Mouse (Mus musculus) testis, adult 2 months (tissue): ENCODE data around the gene Adam23. TPM values are rescaled to one million over a fixed set of nuclear protein-coding genes. Genes with fewer than 3 reads are reported as not detected.

ENCODE experiments used
- H3K27ac ChIP-seq: fragments of 200-500 bp; 2 replicates; pipeline ENCODE4 v1.5.1; 2012; ENCODE audit warnings: low read depth, low read length; ENCODE audit not compliant: control insufficient read depth, insufficient read depth
- H3K27me3 ChIP-seq: fragments of 200-500 bp; 2 replicates; pipeline ENCODE4 v1.6.1; 2012; ENCODE audit warnings: mild to moderate bottlenecking, low read length, moderate library complexity; ENCODE audit not compliant: control insufficient read depth, insufficient read depth
- H3K36me3 ChIP-seq: fragments of 200-500 bp; 2 replicates; pipeline ENCODE4 v1.6.1; 2012; ENCODE audit warnings: mild to moderate bottlenecking, low read length; ENCODE audit not compliant: control insufficient read depth, insufficient read depth
- H3K4me1 ChIP-seq: fragments of 200-500 bp; 2 replicates; pipeline ENCODE4 v1.6.1; 2012; ENCODE audit warnings: low read length; ENCODE audit not compliant: control insufficient read depth, insufficient read depth
- H3K4me3 ChIP-seq: fragments of 200-500 bp; 2 replicates; pipeline ENCODE4 v1.5.1; 2012; ENCODE audit warnings: low read depth, mild to moderate bottlenecking, low read length, moderate library complexity, mixed read lengths; ENCODE audit not compliant: control insufficient read depth
- CTCF ChIP-seq: fragments of 200-500 bp; IDR thresholded peaks from 2 replicates; pipeline ENCODE4 v1.5.1; 2012; ENCODE audit warnings: low read depth, mild to moderate bottlenecking, inconsistent platforms, low read length, moderate library complexity; ENCODE audit not compliant: control insufficient read depth, insufficient read depth, insufficient replicate concordance
- POLR2A ChIP-seq: fragments of 200-500 bp; IDR thresholded peaks from 2 replicates; pipeline ENCODE4 v1.6.1; 2012; ENCODE audit warnings: low read depth, mild to moderate bottlenecking, inconsistent platforms, low read length, moderate library complexity; ENCODE audit not compliant: control insufficient read depth
- polyA plus RNA-seq: library from polyadenylated mRNA; depleted of rRNA; stranded (reverse); fragments of >200 nt; gene quantifications from 2 replicates; pipeline ENCODE4 v1.2.3, GENCODE M21; 2012

Adam23 gene
- polyA plus RNA-seq, 1 experiment, result 1.8 TPM

DNA sequence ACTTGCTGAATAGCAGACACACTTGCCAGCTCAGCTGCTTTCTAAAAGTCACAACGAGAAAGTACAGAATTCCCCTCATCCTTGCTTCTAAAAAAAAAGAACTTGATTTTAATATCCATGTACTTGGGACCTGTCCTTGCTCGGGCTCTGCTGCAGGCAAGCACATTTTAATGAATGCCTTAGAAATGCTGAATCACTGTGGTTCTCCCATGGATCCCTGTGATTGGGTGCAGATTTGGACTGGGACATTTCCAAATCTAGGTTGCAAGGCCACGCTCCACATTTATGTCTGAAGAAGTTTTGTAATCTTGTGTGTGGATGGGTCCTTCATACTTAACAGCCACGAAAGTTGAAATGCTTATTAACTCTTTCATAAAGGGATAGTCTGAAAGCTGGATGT, 4.4 kb downstream of the Adam23 start:
- TF ChIP-seq CTCF (no peak), POLR2A (no peak)
- Histone ChIP-seq H3K27ac (no peak overlapping the region), H3K27me3 (no peaks in the 10 kb centered on the region), H3K36me3 (no peaks in the 10 kb centered on the region), H3K4me3 (no peak overlapping the region), H3K4me1 (peaks cover 9% of the 10 kb centered on the region)

DNA sequence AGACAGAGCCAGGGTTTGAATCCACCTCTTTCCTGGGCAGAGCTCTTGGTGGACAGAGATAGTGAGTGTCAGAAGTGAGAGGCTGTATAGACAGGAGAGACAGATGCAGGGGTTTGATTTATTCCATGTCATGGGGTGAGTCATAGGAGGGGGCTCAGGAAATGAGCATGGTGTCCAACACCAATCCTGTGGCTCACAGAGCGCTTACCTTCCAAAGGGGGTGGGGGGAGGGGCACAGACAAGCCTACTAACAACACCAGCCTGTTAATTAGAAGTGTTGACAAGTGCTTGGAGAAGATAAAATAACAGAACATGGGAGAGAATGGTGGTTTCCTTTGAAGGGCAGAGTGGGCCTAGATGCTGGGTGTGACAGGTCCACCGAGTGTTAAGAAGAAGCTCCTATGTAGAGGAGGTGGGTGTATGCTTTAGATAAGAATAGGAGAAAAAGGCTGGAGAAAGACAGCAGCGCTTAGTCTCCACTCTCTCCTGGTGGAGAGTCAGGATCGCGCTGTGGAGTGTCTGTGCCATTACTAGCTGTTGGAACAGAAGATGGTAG, 7.7 kb downstream of the Adam23 start:
- H3K36me3 ChIP-seq, result no peaks in the 10 kb centered on the region
- no peak for TF ChIP-seq POLR2A
- TF ChIP-seq CTCF, result no peak

DNA sequence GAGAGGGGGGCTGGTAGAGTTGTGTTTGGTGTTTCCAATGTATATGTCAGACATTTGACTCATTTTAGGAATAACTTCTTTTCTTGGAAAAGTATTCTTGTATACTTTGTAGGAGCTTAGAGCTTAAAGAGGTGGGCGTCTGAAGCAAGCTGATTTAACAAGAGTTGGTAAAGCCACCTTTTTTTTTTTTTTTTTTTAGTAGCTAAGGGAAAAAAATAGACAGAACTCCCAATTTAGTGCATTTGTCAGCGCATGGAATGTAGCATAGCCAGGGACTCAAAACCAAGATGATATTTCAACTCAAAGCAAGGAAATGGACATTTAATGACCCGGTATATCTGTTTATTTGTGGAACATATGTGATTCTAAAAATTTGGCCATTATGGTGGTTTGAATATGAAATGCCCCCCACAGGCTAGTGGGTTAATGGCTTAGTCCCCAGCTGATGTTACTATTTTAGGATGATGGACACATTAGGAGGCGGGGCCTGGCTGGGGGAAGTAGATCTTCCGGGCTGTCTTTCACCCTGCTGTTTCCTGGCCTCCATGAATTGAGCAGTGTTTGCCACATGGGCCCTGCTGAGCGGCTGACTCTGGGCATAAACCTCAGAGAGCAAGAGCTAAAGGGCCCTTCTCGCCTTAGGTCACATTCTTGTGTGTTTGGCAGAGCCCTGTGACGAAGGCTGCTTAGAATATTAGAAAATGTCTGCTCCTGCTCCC, 12.3 kb downstream of the Adam23 start:
- H3K4me3 ChIP-seq, result no peak overlapping the region
- H3K27ac ChIP-seq, result no peak overlapping the region
- H3K4me1 ChIP-seq, result no peaks in the 10 kb centered on the region
- no peaks in the 10 kb centered on the region for H3K27me3 ChIP-seq
- TF ChIP-seq CTCF (no peak), POLR2A (no peak)
- H3K36me3 ChIP-seq, result no peaks in the 10 kb centered on the region

More for the DNA sequence above, 7.7 kb downstream of the Adam23 start:
- no peaks in the 10 kb centered on the region for H3K27me3 ChIP-seq
- no peaks in the 10 kb centered on the region for H3K4me1 ChIP-seq
- H3K27ac ChIP-seq, result no peak overlapping the region
- no peak overlapping the region for H3K4me3 ChIP-seq

DNA sequence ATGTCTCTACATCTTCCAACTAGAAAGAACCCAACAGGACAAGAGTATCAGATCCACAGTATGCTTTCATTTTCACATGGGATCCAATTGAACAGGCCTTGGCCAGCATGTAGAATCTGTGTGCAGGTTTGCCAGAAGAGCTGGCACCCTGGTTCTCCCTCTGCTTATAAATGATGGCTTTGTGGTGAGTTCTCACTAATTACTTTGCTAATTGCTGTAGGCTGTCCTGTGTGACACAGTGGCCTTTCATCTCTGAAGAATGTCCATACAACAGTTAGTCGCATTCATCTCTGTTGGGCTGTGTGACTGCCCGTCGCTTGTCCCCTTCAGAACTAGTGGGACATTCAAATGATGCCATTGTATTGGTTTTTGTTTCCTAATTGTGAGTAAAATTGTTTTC, 13.5 kb downstream of the Adam23 start:
- H3K27me3 ChIP-seq, result no peaks in the 10 kb centered on the region
- no peak overlapping the region for H3K27ac ChIP-seq
- TF ChIP-seq CTCF, result no peak
- TF ChIP-seq POLR2A, result no peak
- no peaks in the 10 kb centered on the region for H3K4me1 ChIP-seq
- no peaks in the 10 kb centered on the region for H3K36me3 ChIP-seq
- no peak overlapping the region for H3K4me3 ChIP-seq

DNA sequence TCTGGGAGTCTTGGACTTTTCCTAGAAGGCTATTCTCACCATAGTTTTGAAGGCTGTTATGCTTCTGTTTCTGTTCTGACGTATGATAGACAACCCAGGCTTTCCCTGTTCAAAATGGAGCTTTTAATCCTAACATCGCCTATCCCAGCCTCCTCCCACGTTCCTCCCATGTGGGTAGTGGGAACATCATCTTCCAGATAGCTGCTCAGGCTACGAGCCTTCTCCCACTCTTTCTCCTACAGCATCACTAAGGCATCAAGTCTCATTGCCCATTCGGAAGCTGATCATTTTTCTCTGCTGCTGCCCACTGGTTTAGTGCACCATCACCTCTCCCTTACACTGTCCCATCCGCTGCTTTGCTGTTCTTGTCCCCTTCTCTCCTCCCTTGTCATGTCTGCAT, 14.2 kb downstream of the Adam23 start:
- no peak overlapping the region for H3K4me3 ChIP-seq
- no peaks in the 10 kb centered on the region for H3K36me3 ChIP-seq
- no peaks in the 10 kb centered on the region for H3K27me3 ChIP-seq
- no peaks in the 10 kb centered on the region for H3K4me1 ChIP-seq
- no peak for TF ChIP-seq POLR2A
- TF ChIP-seq CTCF, result no peak
- H3K27ac ChIP-seq, result no peak overlapping the region

DNA sequence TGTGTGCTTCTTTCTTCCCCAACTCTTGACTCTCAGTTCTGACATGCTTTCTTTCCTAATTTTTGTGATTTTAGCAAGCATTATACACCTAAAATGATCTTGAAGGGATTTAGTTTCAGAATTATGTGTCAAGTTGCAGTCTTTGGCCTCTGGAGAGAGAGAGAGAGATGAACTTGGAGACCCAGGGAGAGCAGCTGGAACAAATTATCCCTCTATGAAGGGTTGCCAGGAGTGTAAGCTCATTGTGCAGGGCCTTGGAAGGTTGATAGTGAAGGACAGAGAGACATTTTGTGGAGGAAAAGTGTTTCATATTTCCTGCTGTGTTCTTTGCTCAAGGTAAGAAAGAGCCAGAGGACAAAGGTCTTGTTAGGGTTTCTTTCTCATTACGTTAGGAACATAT, 18.8 kb downstream of the Adam23 start:
- TF ChIP-seq POLR2A (no peak), CTCF (no peak)
- Histone ChIP-seq H3K36me3 (no peaks in the 10 kb centered on the region), H3K4me3 (no peak overlapping the region), H3K27me3 (no peaks in the 10 kb centered on the region), H3K4me1 (no peaks in the 10 kb centered on the region), H3K27ac (no peak overlapping the region)

DNA sequence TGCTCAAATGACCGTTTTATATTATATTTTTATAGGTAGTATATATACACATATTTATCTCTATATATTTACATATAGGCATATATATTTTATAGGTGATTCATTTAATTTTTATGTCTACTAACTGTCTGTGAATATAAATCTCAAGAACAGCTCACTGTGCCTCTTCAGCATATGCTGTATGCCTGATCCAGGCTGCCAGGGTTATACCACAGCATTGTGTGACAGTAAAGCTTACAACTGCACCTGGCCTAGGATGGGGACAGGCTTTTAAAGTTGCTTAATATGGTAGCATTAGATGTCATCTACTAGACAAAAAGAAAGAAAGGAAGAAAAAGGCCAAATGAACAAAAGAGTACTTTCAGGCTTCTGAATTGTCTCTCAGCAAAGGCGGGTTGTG, 27.6 kb downstream of the Adam23 start:
- Histone ChIP-seq H3K4me1 (no peaks in the 10 kb centered on the region), H3K4me3 (no peak overlapping the region), H3K27me3 (no peaks in the 10 kb centered on the region), H3K36me3 (no peaks in the 10 kb centered on the region), H3K27ac (no peak overlapping the region)
- no peak for TF ChIP-seq CTCF
- no peak for TF ChIP-seq POLR2A
